Mouse (Mus musculus): ENCODE data around the gene Il1rn.
A peak's percentile ranks its signal among the peaks of the same experiment; 100 is the strongest.

Gene Il1rn

DNA sequence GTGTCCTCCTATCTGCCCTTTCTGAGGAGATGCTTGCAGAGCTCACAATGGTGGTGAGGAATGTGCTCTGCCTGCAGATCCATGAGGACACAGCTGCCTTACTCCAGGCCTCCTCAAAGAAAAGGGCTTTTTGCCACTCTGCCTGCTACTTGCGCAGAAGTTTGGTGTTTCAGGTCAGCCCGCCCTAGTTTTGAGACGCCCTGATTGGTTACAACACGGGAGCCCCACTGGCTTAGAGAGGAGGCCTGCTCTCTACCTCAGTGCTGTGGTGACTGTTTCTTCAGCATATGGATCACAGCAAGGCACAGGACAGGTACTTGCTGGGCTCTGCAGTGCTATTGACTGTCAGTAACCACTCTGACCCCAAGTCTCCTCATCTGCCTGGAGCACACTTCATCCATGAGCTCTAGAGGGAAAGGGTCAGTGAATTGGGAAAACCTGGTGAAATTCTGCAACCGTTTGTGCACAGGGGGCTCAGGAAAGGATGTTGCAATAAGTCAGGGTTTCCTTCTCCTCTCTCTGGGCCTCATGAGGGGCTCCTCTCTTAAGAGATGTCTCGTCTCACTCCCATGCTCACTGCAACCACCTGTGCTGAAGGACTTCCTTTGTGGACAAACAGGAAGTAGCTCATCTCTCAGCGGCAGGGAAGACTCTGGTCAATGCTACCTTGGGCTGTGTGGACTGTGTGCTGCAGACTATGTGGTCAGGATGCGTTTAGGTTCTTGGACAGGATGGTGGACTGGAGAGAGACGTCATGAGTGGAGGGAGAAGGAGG is 46.0 kb downstream of the Il1rn start:
- DNase-seq = peak; percentile 49

DNA sequence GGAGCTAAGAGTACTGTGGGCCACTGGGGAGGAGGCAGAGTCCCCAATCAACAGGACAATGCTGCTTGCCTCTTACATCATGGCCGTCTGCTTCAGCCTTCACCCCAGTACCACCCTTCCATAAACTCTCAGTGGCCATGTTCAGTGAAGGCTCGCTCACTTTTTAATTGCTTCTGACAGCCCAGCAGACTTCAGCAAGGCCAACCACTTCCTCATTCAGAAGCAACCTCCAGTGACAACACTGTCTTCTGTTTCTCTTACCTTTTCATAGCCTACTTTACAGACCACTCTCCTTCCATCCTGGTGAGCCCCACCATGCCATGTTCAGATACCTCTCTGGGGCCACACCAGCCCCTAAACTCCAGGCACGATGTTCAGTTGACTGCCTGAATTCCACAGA is 47.0 kb downstream of the Il1rn start:
- no peak for DNase-seq

DNA sequence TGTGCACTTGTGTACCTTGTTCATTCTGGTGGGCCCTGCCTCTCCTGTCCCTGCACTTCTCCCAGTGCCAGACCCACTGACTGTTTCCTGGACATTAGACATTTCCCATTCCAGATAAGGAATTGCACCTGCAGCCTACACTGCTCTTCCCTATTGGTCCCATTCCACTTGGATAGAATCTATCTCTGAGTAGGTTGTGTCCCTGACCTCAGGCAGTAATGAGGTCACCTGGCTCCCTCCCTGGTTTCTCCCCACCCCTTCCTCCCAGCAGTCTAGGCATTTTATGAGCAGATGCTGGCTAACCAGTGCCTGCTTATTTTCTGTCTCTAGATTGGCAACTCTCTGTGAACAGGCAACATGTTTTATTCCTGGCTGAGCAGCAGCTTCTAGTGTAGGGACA is 47.7 kb downstream of the Il1rn start:
- peak; percentile 22 for DNase-seq

DNA sequence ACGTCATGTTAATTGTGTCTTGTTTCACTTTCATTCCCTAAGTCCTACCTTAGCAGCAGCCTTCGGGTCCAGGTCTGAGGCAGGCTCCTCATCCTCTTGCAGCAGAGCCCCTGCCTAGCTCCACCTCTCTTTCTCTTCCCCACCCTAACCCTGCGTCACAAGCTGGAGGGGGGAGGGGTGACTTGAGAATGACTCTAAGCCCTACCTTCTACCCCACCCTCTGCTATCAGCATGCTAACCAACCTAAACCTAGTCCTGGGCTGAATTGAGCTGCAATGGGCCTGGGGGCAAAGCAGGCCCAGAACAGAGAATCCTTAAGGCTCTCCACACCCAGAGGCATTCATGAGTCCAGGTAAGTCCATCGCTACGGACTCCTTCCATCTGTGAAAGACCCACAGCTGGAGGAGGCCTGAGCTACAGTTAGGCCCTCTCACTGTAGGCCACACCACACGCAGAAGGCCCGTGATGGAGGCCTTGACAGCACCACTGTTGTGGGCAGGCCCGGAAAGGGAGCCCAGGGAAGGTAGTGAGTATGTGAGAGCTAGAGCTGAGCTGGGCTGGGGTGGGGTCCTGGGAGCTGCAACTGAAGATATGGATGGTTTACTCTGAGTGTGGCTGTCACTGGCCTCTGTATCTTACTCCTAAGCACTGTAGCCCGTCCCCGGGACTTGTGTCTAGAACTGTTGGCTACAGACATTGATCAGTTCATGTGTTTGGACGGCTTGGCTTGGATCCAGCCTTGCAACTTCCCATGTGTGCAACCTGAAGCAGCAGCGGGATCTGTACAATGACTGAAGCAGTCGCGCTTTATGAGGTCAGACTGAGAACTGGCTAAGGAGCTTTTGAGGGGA is 48.7 kb downstream of the Il1rn start:
- DNase-seq = peak; percentile 95

DNA sequence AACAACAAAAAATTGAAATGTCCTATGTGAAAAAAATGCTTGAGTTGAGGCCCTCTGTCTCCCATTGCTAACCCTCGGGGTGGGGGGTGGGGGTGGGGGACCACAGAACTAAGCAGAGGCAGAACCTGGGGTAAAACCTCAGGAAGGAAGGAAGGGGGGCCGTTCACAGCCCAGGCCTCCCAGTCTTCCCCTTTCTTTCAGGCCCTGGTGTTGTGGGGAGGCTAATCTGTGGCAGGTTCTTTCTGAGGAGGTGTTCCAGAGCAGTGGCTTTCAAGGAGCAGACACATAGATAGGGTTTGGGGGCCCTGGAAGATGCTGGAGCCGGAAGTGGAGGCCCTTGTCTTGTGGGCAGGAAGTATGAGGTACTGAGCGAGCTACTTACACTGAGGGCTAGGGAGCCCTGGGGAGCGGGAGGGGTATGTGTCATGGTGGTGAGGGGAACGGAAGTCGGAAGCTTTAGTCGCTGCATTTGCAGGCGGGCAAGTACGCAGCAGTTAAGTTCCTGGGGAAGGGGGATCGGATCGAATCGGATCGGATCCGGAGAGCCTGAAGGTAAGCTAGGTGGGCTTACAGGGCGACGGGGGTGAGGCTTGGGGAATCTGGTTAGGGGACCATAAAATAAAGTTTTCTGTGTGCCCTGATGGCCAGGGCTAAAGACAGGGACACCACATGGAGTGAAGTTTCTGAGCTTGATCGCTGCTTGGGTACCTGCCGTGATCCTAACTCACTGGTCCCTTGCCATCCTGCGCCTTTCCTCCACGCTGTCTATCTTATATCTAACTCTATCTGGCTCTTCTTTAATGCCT is 49.7 kb downstream of the Il1rn start:
- peak; percentile 92 for DNase-seq

DNA sequence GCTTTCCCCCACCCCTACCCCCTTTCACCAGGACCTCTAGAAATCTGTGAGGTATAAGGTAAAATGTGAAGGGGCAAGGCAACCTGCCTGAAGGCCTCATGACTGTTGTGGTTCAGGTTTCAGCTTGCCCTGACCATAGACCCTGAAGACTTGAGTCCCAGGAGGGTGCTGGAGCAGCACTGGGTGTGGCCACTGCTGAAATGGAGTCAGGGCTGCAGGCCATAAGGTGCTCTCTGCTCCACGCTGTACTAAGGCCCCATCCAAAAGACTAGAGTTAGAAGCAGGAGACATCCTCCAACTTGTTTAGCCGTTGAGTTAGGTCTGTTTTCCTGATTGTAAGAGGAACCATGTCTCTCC is 50.3 kb downstream of the Il1rn start:
- peak; percentile 35 for DNase-seq

DNA sequence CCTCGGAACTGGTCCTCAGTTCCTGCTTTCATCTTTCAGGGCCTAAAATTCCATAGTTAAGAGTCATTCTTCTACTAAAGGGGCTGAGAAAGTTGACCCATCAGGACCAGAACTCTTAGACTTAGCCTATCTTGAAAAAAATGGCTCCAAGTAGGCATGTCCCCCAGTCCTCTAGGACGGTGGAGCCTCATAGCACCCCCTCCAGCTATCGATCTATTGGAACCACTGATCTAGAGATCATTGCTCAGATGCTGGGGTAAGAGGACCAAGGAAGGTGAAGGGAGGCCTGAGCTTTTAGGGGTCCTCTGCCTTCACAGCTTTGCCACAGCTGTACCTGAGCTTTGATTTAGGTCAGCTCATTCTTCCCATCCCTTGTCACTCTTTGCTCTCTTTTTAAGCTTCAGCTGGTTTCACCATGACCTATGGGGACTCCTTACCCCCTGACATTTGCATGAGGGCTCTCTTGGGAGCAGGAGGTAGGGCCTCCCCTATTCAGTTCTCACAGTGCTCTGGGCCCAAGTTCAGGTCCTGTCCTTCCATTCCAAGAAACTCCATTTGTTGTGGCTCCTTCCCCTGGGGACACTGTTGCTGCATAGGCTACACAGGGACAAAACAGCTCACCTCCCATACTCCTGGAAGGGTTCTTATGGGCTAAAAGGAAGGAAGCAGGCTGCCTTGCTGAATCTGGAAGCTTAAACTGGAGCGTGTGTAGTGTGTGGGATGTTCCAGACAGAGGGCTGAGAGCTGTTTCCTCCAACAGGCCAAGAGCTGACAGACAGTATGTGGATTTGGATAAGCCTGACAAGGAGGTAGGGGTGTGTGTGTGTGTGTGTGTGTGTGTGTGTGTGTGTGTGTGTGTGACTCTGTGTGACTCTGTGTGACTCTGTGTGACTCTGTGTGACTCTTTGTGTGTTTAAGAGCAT is 51.0 kb downstream of the Il1rn start:
- DNase-seq = peak; percentile 12

DNA sequence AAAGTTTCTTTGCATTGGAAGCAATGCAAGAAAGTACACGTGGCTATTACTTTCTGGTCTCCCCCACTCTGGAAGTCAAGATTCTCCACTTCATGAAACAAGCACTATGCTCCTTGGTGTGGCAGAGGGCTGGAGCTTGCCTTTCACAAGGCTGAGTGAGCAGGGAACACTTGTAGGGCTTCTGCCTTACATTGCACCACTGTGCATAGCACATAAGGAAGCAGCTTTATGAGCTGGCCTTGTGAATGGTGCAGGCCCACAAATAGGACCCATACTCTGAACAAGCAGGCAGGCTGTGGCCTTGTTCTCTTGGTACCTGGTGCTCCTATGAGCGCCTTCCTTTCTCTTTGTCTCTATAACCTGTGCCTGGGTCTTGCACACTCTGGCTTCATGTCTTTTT is 56.6 kb downstream of the Il1rn start:
- DNase-seq = no peak

DNA sequence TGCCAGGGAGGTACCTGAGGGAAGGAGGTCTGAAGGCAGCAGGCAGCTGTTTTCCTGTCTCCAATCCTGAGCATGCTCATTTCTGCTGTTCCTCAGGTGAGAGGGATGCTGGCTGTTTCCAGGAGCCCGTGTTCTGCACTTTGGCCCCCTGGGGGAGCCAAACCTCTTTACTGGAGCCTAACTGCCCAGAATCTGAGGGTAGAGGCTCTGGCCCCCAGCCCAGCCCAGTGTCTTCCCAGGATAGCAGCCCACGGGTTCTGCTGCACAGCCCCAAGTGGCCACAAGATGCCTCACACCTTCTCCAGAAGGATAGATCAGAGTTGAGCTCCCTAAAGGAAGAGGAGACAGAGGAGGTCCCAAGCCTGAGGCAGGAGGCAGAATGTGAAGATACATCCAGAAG is 60.5 kb downstream of the Il1rn start:
- no peak for DNase-seq

DNA sequence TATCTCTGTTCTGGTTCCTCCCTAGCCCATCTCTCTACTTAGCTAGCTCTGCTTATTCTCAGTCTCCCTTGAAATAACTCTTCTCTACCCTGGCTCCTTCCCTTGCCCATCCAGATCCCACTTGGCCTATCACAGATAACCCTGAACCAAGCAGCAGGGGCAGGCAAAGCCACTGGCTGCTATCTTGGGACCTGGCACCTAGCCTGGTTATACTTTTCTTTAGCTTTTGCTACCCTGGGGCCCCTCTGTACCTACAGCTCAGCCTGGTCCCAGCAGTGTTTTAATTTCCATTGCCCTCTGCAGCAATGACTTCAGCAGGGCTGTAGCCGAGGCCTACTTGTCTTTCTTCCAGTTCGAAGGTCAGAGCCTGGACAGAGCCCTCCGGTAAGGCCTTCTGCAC is 64.1 kb downstream of the Il1rn start:
- DNase-seq = no peak

Data from thymus, postnatal 14 days (tissue).